Mouse (Mus musculus): ENCODE results near the gene Lat.

- TF ChIP-seq CTCF (IDR thresholded peaks at IDR 0.05; ENCODE audit: insufficient read depth, low read length) = peak; percentile 86
- TF ChIP-seq POLR2A (IDR thresholded peaks at IDR 0.05; ENCODE audit: borderline replicate concordance, extremely low read depth, low read depth, low read length) = no peak
Observed at GRCm38 (mm10) chr7:126399548-126399947, 30.2 kb upstream of the Lat start.

Data from lung, adult 2 months (tissue).